Mouse (Mus musculus) forebrain, embryonic 13.5 days (tissue): ENCODE measurements around the gene Ren1. TPM values are rescaled to one million over a fixed set of nuclear protein-coding genes. Genes with fewer than 3 reads are reported as not detected.

Experiments used
- ATAC-seq: fragments of 200-750 bp; cut with Nextera tagmentation; 2 replicates; pipeline ENCODE4 v1.8.0; 2017
- H3K27ac ChIP-seq: fragments of 300-500 bp; sonication (generic); 2 replicates; pipeline ENCODE4 v1.5.1; 2015; ENCODE audit warnings: inconsistent platforms, mild to moderate bottlenecking, moderate library complexity
- H3K27me3 ChIP-seq: fragments of 300-500 bp; sonication (generic); 2 replicates; pipeline ENCODE4 v1.6.1; 2015; ENCODE audit warnings: mild to moderate bottlenecking, inconsistent platforms
- H3K36me3 ChIP-seq: fragments of 300-500 bp; sonication (generic); 2 replicates; pipeline ENCODE4 v1.6.1; 2015; ENCODE audit warnings: mild to moderate bottlenecking, inconsistent platforms; ENCODE audit not compliant: poor library complexity, severe bottlenecking
- H3K4me1 ChIP-seq: fragments of 300-500 bp; sonication (generic); 2 replicates; pipeline ENCODE4 v1.6.1; 2015; ENCODE audit warnings: inconsistent platforms
- H3K4me2 ChIP-seq: fragments of 300-500 bp; sonication (generic); 2 replicates; pipeline ENCODE4 v1.6.1; 2015; ENCODE audit warnings: inconsistent platforms, mild to moderate bottlenecking, moderate library complexity
- H3K4me3 ChIP-seq: fragments of 300-500 bp; sonication (generic); 2 replicates; pipeline ENCODE4 v1.5.1; 2015; ENCODE audit warnings: mild to moderate bottlenecking, inconsistent platforms
- H3K9ac ChIP-seq: fragments of 300-500 bp; sonication (generic); 2 replicates; pipeline ENCODE4 v1.6.1; 2015; ENCODE audit warnings: mild to moderate bottlenecking, inconsistent platforms
- H3K9me3 ChIP-seq: fragments of 300-500 bp; sonication (generic); replicated peaks from 2 replicates; pipeline ENCODE4 v1.6.1; 2016; ENCODE audit warnings: inconsistent platforms
- WGBS: fragments of 180-500 bp; shearing (Covaris S2); methylation state at CpG from one replicate; pipeline ENCODE4 v1.1.7; 2015; 5-methylcytosine and 5-hydroxymethylcytosine counted together
- polyA plus RNA-seq: library from polyadenylated mRNA; unstranded; fragments of >200 nt; fragmentation: Nextera tagmentation; extraction: Ambion mirVana; gene quantifications from 2 replicates; pipeline ENCODE4 v1.2.1, GENCODE M21; 2015

The Ren1 gene
- polyA plus RNA-seq, 1 experiment from 2014 or later, result not detected

GRCm38 (mm10) chr1:133364890-133365289 is 14.6 kb downstream of the Ren1 start:
- Histone ChIP-seq H3K4me1 (peaks cover 36% of the 10 kb centered on the region), H3K4me2 (no peak overlapping the region), H3K4me3 (no peak overlapping the region), H3K9ac (no peak overlapping the region), H3K9me3 (no peaks in the 10 kb centered on the region), H3K27me3 (peaks cover 45% of the 10 kb centered on the region), H3K27ac (no peak overlapping the region), H3K36me3 (no peaks in the 10 kb centered on the region)
- WGBS, result 33% methylated on average over 2 of the region's 2 CpGs
- ATAC-seq, result no peak

GRCm38 (mm10) chr1:133366951-133367605 is 16.8 kb downstream of the Ren1 start:
- H3K9ac ChIP-seq, result no peak overlapping the region
- peaks cover 42% of the 10 kb centered on the region for H3K27me3 ChIP-seq
- no peak overlapping the region for H3K4me2 ChIP-seq
- 54% methylated on average over 10 of the region's 10 CpGs for WGBS
- H3K4me1 ChIP-seq, result peaks cover 36% of the 10 kb centered on the region
- no peaks in the 10 kb centered on the region for H3K9me3 ChIP-seq
- no peak overlapping the region for H3K27ac ChIP-seq
- no peak for ATAC-seq
- no peak overlapping the region for H3K4me3 ChIP-seq
- no peaks in the 10 kb centered on the region for H3K36me3 ChIP-seq

GRCm38 (mm10) chr1:133367606-133368488 is 17.5 kb downstream of the Ren1 start:
- ATAC-seq, result no peak
- H3K9ac ChIP-seq, result peak overlapping the region; percentile 26; the same call in 1 of the 2 replicates
- H3K4me3 ChIP-seq, result no peak overlapping the region
- H3K27ac ChIP-seq, result no peak overlapping the region
- H3K9me3 ChIP-seq, result no peaks in the 10 kb centered on the region
- H3K36me3 ChIP-seq, result no peaks in the 10 kb centered on the region
- WGBS, result 15% methylated on average over 11 of the region's 11 CpGs
- no peak overlapping the region for H3K4me2 ChIP-seq
- peaks cover 37% of the 10 kb centered on the region for H3K27me3 ChIP-seq
- H3K4me1 ChIP-seq, result peaks cover 36% of the 10 kb centered on the region

GRCm38 (mm10) chr1:133368644-133369043 is 18.3 kb downstream of the Ren1 start:
- Histone ChIP-seq H3K9ac (no peak overlapping the region), H3K36me3 (no peaks in the 10 kb centered on the region), H3K4me2 (no peak overlapping the region), H3K27me3 (peaks cover 33% of the 10 kb centered on the region), H3K27ac (no peak overlapping the region), H3K4me1 (peaks cover 29% of the 10 kb centered on the region), H3K4me3 (no peak overlapping the region), H3K9me3 (no peaks in the 10 kb centered on the region)
- WGBS, result 63% methylated on average over 10 of the region's 10 CpGs
- no peak for ATAC-seq

GRCm38 (mm10) chr1:133370352-133370751 is 20.0 kb downstream of the Ren1 start:
- WGBS, result 85% methylated on average over 4 of the region's 4 CpGs
- H3K27ac ChIP-seq, result no peak overlapping the region
- H3K36me3 ChIP-seq, result no peaks in the 10 kb centered on the region
- H3K27me3 ChIP-seq, result peaks cover 16% of the 10 kb centered on the region
- H3K4me1 ChIP-seq, result peaks cover 14% of the 10 kb centered on the region
- no peak for ATAC-seq
- H3K9ac ChIP-seq, result no peak overlapping the region
- no peak overlapping the region for H3K4me3 ChIP-seq
- no peak overlapping the region for H3K4me2 ChIP-seq
- no peaks in the 10 kb centered on the region for H3K9me3 ChIP-seq

- H3K4me2 ChIP-seq, result no peak overlapping the region
- H3K9me3 ChIP-seq, result no peaks in the 10 kb centered on the region
- H3K4me1 ChIP-seq, result peaks cover 14% of the 10 kb centered on the region
- H3K36me3 ChIP-seq, result no peaks in the 10 kb centered on the region
- H3K9ac ChIP-seq, result no peak overlapping the region
- no peak overlapping the region for H3K4me3 ChIP-seq
- no peak for ATAC-seq
- no peak overlapping the region for H3K27ac ChIP-seq
- H3K27me3 ChIP-seq, result peaks cover 5% of the 10 kb centered on the region; the same call in 1 of the 2 replicates
- 82% methylated on average over 6 of the region's 6 CpGs for WGBS
Observed at GRCm38 (mm10) chr1:133371431-133371830, 21.1 kb downstream of the Ren1 start.

- H3K27ac ChIP-seq, result no peak overlapping the region
- H3K9ac ChIP-seq, result no peak overlapping the region
- ATAC-seq, result no peak
- H3K27me3 ChIP-seq, result no peaks in the 10 kb centered on the region
- no peak overlapping the region for H3K4me3 ChIP-seq
- WGBS, result 76% methylated on average over 8 of the region's 8 CpGs
- H3K4me2 ChIP-seq, result no peak overlapping the region
- no peaks in the 10 kb centered on the region for H3K36me3 ChIP-seq
- H3K9me3 ChIP-seq, result no peaks in the 10 kb centered on the region
- H3K4me1 ChIP-seq, result peaks cover 12% of the 10 kb centered on the region
Observed at GRCm38 (mm10) chr1:133372113-133372512, 21.8 kb downstream of the Ren1 start.

- Histone ChIP-seq H3K27ac (no peak overlapping the region), H3K4me1 (peaks cover 4% of the 10 kb centered on the region), H3K9ac (no peak overlapping the region), H3K4me2 (no peak overlapping the region), H3K36me3 (no peaks in the 10 kb centered on the region), H3K9me3 (no peaks in the 10 kb centered on the region), H3K4me3 (no peak overlapping the region), H3K27me3 (no peaks in the 10 kb centered on the region)
- ATAC-seq, result no peak
- 76% methylated on average over 10 of the region's 10 CpGs for WGBS
Observed at GRCm38 (mm10) chr1:133375696-133376346, 25.5 kb downstream of the Ren1 start.

GRCm38 (mm10) chr1:133377547-133377946 is 27.2 kb downstream of the Ren1 start:
- WGBS, result 91% methylated on average over 5 of the region's 5 CpGs
- H3K27me3 ChIP-seq, result no peaks in the 10 kb centered on the region
- 0 out of 2 replicates have a peak, but pooled peaks cover under 1% of the 10 kb centered on the region for H3K36me3 ChIP-seq
- H3K9me3 ChIP-seq, result no peaks in the 10 kb centered on the region
- no peak for ATAC-seq
- H3K27ac ChIP-seq, result no peak overlapping the region
- no peak overlapping the region for H3K9ac ChIP-seq
- H3K4me1 ChIP-seq, result peaks cover 7% of the 10 kb centered on the region
- H3K4me2 ChIP-seq, result no peak overlapping the region
- no peak overlapping the region for H3K4me3 ChIP-seq

GRCm38 (mm10) chr1:133379254-133379985 is 29.1 kb downstream of the Ren1 start:
- no peak overlapping the region for H3K4me3 ChIP-seq
- H3K36me3 ChIP-seq, result peaks cover 18% of the 10 kb centered on the region; the same call in 1 of the 2 replicates
- no peak overlapping the region for H3K4me2 ChIP-seq
- 67% methylated on average over 10 of the region's 10 CpGs for WGBS
- H3K27ac ChIP-seq, result no peak overlapping the region
- no peaks in the 10 kb centered on the region for H3K9me3 ChIP-seq
- no peak for ATAC-seq
- H3K9ac ChIP-seq, result no peak overlapping the region
- H3K27me3 ChIP-seq, result no peaks in the 10 kb centered on the region
- peaks cover 8% of the 10 kb centered on the region for H3K4me1 ChIP-seq

- Histone ChIP-seq H3K36me3 (peaks cover 23% of the 10 kb centered on the region), H3K27ac (no peak overlapping the region), H3K4me3 (no peak overlapping the region), H3K9ac (no peak overlapping the region), H3K27me3 (no peaks in the 10 kb centered on the region), H3K9me3 (no peaks in the 10 kb centered on the region), H3K4me2 (no peak overlapping the region), H3K4me1 (peaks cover 8% of the 10 kb centered on the region)
- no peak for ATAC-seq
- WGBS, result 77% methylated on average over 3 of the region's 3 CpGs
Observed at GRCm38 (mm10) chr1:133379986-133380320, 29.6 kb downstream of the Ren1 start.
